Mouse (Mus musculus) right cerebral cortex, postnatal 36 days (tissue): ENCODE results near the gene Ctnnd2.
A peak's percentile ranks its signal among the peaks of the same experiment; 100 is the strongest.

Experiments
- DNase-seq, 2 experiments: peaks; one replicate each; pipeline ENCODE4 v3.0.0; 2022; ENCODE audit warnings: low spot score in 2 of 2, mixed read lengths in 1 of 2

The Ctnnd2 gene

GRCm38 (mm10) chr15:30513122-30513521 is 340.7 kb downstream of the Ctnnd2 start:
- no peak for DNase-seq

- no peak for DNase-seq
These were observed 343.0 kb downstream of the Ctnnd2 start for GRCm38 (mm10) chr15:30515425-30515824.

GRCm38 (mm10) chr15:30541459-30541858 is 369.1 kb downstream of the Ctnnd2 start:
- no peak for DNase-seq

GRCm38 (mm10) chr15:30548263-30548662 is 375.9 kb downstream of the Ctnnd2 start:
- no peak for DNase-seq

DNA sequence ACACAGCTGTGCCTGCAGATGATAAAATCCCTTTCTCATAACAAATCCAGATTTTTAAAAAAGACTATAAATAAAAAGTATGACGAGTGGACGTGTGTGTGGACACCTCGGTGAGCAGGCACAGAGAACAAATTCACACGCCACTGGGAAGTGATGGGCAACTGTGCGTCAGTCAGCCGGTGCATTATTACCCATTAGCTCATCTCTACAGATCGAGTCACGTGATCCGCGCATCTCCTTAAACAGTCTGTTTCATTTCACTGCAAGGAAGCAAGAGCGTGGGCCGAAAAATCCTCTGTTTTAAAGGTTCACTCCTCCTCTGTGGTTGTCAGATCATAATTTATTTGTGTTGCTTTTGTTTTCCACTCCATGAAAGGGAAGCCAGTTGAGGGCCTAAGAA is 378.6 kb downstream of the Ctnnd2 start:
- DNase-seq = no peak

DNA sequence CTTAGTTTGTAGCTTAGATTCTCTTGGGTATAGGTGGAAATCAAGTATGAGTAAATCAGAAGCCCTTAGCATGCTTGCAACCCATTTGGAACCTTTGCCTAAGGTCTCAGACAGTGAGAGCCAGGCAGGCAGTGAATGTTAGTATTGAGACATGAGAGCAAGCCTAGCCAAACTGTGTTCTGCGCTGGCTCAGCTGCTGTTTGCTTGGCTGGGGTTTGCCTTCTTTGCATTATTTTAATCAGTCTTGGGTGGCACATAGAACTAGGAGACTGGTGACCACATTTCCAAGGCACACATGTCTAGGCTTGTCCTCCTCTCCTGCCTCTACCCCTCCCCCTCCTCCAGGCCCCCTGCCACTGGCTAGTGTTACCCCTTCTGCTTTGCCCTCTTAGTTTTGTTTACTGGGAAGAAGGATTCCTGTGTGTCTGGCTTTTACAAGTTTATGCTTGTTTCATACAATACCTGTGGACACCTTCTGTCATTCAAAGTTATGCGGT is 381.6 kb downstream of the Ctnnd2 start:
- DNase-seq = no peak

DNA sequence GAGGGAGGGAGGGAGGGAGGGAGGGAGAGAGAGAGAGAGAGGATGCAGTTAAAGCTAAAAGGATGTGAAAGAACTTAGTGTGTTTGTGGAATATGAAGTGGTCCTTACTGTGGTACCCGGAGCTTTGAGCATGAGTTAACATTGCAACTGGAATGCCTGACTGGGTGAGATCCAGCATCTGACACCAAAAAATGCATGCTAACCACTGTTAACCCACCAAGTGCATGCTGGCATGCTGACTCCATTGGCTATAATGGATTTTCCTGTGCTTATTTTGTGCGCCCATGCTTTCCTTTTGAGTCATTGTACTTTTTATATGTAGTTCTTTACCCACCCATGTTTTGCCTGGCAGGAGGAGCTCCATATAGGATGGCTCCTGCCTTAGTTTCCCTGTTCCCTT is 383.4 kb downstream of the Ctnnd2 start:
- DNase-seq = no peak

DNA sequence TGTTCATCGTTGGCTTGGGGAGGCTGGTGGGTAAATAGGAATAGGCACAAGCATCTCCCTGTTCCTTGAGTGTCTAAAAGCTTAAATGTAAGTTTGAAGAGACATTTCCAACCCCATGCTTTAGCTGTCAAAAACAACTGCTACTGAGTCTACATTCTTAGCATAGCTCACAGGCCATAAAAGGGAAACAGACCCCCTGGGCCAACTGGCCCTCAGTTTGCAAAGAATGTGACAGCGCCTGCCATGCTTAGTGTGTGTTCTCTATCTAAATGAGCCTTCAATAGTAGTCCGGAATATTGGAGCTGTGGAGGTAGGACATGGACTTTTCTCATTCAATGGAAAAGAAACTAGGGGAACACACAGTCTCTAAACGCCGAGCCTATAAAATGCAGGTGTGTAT is 390.0 kb downstream of the Ctnnd2 start:
- no peak for DNase-seq

DNA sequence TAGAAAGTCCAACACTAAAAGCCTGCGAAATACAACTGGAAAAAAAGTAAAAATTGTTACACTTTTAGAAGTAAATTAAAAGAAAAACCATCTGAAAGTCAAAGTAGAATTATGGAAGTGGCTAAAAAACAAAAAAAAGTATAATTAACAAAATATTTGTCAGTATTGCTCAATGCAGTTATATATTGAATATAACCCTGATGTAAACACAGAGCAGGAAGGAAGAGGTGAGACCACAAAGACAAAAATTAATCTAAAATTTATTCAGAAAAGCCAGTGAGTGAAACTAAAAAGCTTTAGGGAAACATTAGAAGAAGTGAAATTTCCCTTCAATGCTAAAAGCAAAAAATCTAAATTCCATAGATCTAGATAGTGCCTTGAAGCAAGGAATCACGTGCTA is 392.2 kb downstream of the Ctnnd2 start:
- DNase-seq = no peak

- DNase-seq = peak in 1 of 2 experiments; percentile 18
These were observed 397.9 kb downstream of the Ctnnd2 start for GRCm38 (mm10) chr15:30570254-30570800.

GRCm38 (mm10) chr15:30587446-30587845 is 415.1 kb downstream of the Ctnnd2 start:
- DNase-seq = no peak

DNA sequence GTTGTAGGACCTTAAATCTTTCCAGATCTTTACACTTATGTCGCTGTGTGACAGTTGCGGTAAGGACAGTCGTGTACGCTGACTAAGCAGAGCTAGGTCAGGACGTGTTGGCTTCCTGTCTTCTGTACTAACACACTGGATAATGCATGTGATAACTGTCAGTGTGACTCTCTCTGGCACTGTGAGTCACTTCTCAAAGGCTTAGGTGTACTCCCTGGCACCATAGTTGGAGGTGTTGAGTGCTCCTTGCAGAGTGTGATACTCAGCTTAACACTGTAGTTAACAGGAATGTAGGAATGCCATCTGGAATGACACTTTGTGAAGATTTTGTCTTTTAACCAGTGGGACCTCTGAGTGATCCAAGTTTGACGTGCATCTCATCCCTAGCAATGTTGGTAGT is 418.5 kb downstream of the Ctnnd2 start:
- DNase-seq = no peak

DNA sequence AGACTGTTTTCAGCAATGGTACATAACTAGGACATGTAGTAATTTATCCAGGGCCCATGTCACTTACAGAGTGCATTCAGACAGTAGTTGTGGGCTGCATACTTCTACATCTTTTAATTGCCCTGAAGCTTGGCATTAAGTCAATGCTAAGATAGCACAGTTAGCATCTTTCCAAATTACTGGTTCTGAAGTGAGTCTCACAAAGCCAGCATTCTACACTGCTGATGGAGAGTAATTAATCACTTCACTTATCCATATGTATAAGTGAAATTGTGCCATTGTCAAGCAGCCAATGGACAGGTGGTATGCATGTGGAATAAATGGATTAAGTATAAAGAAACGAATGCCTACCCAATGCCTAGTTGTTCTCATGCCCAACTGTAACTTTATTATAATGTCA is 423.1 kb downstream of the Ctnnd2 start:
- no peak for DNase-seq

- no peak for DNase-seq
These were observed 438.2 kb downstream of the Ctnnd2 start for GRCm38 (mm10) chr15:30610613-30611012.

GRCm38 (mm10) chr15:30615451-30615850 is 443.1 kb downstream of the Ctnnd2 start:
- DNase-seq = no peak

DNA sequence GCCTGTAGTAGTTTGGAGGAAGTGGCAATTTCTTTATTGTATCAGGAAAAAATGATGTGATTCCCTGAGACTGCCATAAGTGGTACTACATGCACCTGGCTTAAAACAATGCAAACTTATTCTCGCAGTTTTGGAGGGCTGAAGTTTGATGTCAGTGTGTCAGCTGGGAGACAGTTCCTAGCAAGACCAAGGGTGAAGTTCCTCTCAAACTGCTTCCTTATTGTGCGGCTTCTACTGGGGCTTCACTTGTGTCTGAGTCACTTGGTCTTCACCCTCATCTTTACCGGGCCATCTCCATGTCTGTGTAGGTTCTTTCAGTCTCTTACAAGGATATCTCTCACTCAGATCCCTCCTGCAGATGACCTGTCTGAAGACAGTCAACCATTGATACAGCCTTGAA is 444.5 kb downstream of the Ctnnd2 start:
- DNase-seq = no peak

GRCm38 (mm10) chr15:30617932-30618331 is 445.5 kb downstream of the Ctnnd2 start:
- DNase-seq = no peak

DNA sequence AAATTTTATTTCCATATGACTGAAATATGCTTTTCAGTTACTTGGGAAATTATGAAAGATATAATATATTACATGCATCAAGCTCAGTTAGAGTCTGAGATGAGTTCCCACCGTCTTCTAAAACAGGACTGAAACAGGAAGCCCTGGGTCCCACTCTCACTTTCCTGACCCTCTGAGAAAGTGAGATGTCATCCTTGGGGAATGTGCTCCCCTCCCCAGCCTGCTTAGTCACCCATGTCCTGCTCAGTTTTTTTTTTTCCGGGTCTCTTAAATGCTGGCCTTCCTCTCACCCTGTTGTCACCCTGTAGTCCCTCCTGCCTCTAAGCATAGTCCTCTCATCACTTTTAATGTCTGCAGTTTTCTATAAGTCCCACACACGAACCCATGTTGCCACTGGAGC is 456.1 kb downstream of the Ctnnd2 start:
- no peak for DNase-seq

DNA sequence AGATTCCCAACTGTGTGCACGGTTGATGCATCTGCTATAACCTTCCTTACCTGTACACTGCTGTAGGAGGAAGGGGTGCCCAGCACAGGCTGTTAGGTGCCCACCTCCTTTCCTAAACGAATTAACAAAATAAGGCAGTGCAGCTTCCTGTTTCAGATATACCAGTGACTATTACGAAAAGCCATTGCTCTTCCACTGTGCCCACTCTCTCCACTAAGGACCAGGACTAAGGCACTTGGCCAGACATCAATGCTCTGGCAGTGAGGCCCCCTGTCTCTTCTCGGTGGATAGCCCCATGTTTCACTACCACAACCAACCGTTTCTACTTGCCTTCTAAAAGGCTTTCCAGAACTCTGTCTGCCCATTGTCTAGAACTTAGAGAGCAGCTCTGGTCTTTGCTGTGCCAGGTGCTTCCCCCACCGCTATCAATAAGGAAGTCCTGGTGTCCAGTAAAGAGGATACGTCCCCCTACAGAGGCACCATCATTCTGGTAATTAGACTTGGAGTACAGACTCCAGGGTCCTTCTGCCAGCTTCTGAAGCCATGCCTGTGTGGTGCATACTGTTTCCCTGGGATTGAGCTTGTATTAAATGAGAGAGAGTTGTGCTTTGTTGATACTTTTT is 459.8 kb downstream of the Ctnnd2 start:
- DNase-seq = no peak

DNA sequence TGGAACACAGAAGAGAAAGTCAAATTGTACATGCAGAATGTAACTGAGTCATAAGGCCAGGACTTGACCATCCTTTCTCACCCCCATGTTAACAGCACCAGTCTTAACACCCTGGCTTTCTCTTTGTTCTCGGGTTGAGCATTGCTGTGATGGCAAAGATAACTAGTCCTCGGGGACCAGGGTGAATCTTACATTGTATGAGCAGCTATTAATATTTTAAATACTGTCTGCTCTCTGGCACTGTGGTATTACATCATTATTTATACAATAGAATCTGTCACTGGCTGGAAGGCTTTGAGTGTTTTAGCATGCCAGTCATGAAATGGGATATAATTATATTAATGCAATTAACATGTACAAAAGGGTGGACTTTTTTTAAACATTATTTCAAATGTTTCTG is 461.5 kb downstream of the Ctnnd2 start:
- no peak for DNase-seq

DNA sequence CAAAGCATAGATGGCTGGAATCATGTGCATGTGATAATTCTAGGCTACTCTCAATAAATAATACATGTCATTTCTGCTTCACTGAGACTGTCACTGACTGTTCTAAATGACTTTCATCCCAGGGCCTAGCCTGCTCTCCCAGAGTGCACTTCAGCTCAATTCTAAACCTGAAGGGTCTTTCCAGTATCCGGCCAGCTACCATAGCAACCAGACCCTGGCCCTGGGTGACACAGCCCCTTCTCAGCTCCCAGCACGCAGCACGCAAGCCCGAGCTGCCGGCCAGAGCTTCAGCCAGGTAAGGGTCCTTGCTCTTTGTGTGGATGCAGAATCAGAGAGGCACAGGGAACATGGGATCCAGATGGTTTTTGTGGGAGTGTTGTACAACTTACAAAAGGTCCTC is 462.1 kb downstream of the Ctnnd2 start:
- no peak for DNase-seq

- DNase-seq = no peak
These were observed 468.3 kb downstream of the Ctnnd2 start for GRCm38 (mm10) chr15:30640651-30641050.

- no peak for DNase-seq
These were observed 473.3 kb downstream of the Ctnnd2 start for GRCm38 (mm10) chr15:30645688-30646087.
